Mouse (Mus musculus): ENCODE measurements around the gene Adprhl2.

DNA sequence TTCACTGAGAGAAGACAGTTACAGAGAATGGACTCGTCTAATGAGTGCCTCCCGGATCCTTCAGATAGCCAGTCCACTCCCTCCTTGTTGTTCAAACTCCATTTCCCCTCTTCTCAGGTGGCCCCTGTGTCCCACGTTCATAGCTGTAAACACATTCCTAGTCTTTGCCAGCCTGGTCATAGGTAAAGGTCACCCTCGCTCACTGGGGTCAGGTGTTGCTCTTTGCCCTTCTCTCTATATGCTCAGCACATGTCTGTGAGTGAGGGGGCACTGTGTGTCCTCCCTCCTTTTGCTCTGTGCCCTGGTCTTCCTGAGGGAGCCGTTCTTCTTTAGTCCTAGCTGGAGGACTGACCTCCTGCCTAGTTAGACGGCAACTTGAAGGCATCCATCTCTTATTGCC, 1.7 kb downstream of the Adprhl2 start:
- TF ChIP-seq CTCF (IDR thresholded peaks at IDR 0.05): no peak
- no peak for TF ChIP-seq EP300 (IDR thresholded peaks at IDR 0.05)

Data from lung, postnatal 0 days (tissue).